Mouse (Mus musculus): ENCODE results near the gene Wrap53. TPM values are rescaled to one million over a fixed set of nuclear protein-coding genes. Genes with fewer than 3 reads are reported as not detected.
"Not testable (repeated sequence)": the region's sequence is repeated elsewhere in the genome, so short reads cannot be mapped to it uniquely, and the experiment has no call there.

The Wrap53 gene
- 26.6 and 27.9 TPM in 2 replicates for polyA plus RNA-seq (2015; fragmentation: Nextera tagmentation; extraction: Ambion mirVana)

DNA sequence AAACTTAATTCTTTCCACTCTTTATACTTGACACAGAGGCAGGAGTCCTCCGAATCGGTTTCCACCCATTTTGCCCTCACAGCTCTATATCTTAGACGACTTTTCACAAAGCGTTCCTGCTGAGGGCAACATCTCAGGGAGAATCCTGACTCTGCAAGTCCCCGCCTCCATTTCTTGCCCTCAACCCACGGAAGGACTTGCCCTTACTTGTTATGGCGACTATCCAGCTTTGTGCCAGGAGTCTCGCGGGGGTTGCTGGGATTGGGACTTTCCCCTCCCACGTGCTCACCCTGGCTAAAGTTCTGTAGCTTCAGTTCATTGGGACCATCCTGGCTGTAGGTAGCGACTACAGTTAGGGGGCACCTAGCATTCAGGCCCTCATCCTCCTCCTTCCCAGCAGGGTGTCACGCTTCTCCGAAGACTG, at the start of gene Wrap53, which contains the start of gene Trp53:
TSS of gene Wrap53 (minus strand) at position 165 of the 424 bp plus-strand sequence.
TSS of gene Trp53 (plus strand) at position 269 of the 424 bp plus-strand sequence.
- no peaks in the 10 kb centered on the region for H3K27me3 ChIP-seq
- WGBS, result under 1% methylated on average over 13 of the region's 13 CpGs
- no peaks in the 10 kb centered on the region for H3K9me3 ChIP-seq (replicated peaks)
- peak; percentile 71 for ATAC-seq (replicated peaks; ENCODE audit: low FRiP score)
- H3K4me1 ChIP-seq, result peaks cover 43% of the 10 kb centered on the region
- H3K4me2 ChIP-seq, result peak within 1 kb of the TSS; percentile 86
- H3K27ac ChIP-seq, result peak within 1 kb of the TSS; percentile 97
- peak within 1 kb of the TSS; percentile 81 for H3K9ac ChIP-seq
- H3K36me3 ChIP-seq, result peaks cover 30% of the 10 kb centered on the region
- H3K4me3 ChIP-seq (replicated peaks), result peak within 1 kb of the TSS; percentile 66

DNA sequence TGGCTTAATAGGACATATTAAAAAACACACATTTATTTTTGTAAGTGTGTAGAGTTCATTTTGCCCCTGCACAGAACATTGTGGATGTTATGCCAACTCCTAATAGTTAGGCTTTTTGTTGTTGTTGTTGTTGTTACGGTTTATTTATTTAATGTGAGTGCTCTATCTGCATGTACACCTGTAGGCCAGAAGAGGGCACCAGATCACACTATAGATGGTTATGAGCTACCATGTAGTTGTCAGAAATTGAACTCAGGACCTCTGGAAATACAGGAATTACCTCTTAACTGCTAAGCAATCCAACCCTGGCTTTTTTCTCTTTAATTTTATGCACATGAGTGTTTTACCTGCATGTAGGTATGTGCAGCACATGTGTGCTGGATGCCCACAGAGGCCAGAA, 49.7 kb upstream of the Wrap53 start:
- H3K4me1 ChIP-seq, result peaks cover 17% of the 10 kb centered on the region
- H3K27ac ChIP-seq, result no peak overlapping the region
- no peaks in the 10 kb centered on the region for H3K9me3 ChIP-seq (replicated peaks)
- ATAC-seq (replicated peaks; ENCODE audit: low FRiP score), result no peak
- no peaks in the 10 kb centered on the region for H3K27me3 ChIP-seq
- H3K36me3 ChIP-seq, result no peaks in the 10 kb centered on the region
- no peak overlapping the region for H3K4me3 ChIP-seq (replicated peaks)
- H3K9ac ChIP-seq, result no peak overlapping the region
- WGBS, result 70% methylated on average over 1 of the region's 1 CpGs
- no peak overlapping the region for H3K4me2 ChIP-seq

DNA sequence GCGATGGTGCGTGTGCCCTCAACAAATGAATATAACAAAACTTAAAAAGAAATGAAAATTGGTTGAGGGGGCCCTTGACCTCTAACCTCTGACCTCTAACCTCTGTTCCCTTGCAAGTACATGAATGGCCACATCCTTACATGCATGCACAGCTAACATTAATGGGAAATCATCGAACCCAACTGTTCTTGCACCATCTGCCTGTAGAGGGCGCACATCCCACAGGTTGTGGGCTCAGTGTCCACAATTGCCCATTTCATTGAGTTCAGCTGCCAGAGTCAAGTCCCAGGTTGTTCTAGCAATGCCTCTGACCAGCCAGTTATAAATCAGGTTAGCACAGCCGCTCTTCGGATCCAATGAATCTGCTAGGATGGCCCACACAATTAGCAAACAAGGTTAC, 48.2 kb upstream of the Wrap53 start:
- no peaks in the 10 kb centered on the region for H3K36me3 ChIP-seq
- no peak overlapping the region for H3K27ac ChIP-seq
- no peaks in the 10 kb centered on the region for H3K9me3 ChIP-seq (replicated peaks)
- no peak overlapping the region for H3K4me2 ChIP-seq
- no peak overlapping the region for H3K9ac ChIP-seq
- H3K4me3 ChIP-seq (replicated peaks), result no peak overlapping the region
- no peaks in the 10 kb centered on the region for H3K27me3 ChIP-seq
- ATAC-seq (replicated peaks; ENCODE audit: low FRiP score), result no peak
- H3K4me1 ChIP-seq, result peaks cover 5% of the 10 kb centered on the region; the same call in 1 of the 2 replicates
- WGBS, result 35% methylated on average over 6 of the region's 6 CpGs

DNA sequence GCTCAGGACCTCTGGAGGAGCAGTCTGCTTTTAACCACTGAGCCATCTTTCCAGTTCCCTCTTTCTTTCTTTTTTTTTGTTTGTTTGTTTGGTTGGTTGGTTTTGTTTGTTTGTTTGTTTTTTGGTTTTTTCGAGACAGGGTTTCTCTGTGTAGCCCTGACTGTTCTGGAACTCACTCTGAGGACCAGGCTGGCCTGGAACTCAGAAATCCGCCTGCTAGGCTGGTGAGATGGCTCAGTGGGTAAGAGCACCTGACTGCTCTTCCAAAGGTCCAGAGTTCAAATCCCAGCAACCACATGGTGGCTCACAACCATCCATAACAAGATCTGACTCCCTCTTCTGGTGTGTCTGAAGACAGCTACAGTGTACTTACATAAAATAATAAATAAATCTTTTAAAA, 44.3 kb upstream of the Wrap53 start:
- not testable (repeated sequence) for H3K36me3 ChIP-seq; H3K27ac ChIP-seq; H3K4me2 ChIP-seq; H3K9me3 ChIP-seq (replicated peaks); H3K4me3 ChIP-seq (replicated peaks); ATAC-seq (replicated peaks; ENCODE audit: low FRiP score); H3K9ac ChIP-seq; H3K27me3 ChIP-seq
- 86% methylated on average over 2 of the region's 2 CpGs for WGBS
- peaks cover 11% of the 10 kb centered on the region for H3K4me1 ChIP-seq

DNA sequence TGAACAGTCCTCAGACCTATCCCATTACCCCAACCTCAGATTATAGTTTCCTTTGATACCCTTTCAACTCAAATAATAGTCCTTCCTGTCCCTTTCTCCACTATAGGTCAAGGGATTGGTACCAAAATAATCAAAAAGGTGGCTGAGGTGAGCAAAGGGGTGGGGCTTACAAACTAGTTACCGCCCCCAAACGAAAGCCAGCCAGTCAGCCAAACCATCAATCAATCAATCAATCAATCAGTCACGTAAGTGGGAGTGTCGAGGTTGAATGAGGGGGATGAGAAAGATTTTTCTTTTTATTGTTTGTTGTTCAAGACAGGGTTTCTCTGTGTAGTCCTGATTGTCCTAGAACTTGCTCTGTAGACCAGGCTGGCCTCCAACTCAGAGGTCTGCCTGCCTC, 43.0 kb upstream of the Wrap53 start:
- 67% methylated on average over 4 of the region's 4 CpGs for WGBS
- ATAC-seq (replicated peaks; ENCODE audit: low FRiP score), result no peak

DNA sequence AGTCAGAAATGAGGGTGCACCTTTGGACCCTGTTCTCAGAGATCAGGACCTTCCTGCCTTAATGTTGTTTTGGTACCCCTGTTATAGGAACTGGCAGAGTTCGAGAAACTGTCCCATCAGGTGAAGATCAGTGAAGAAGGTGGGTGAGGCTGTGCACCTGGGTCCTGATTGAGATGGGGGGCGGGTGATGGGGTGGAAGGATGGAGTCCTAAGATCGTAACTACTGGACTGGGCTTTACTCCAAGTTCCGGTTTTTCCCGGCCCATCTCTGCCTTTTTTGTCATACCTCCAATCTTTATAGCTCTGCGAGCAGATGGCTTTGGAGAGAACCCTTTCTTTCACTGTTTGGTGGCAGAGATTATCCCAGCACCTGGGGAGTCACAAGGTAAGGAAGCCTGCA, 42.4 kb upstream of the Wrap53 start:
- H3K4me1 ChIP-seq, result peaks cover 9% of the 10 kb centered on the region
- H3K4me2 ChIP-seq, result peak overlapping the region; percentile 83
- H3K9ac ChIP-seq, result peak overlapping the region; percentile 72
- no peaks in the 10 kb centered on the region for H3K9me3 ChIP-seq (replicated peaks)
- H3K36me3 ChIP-seq, result no peaks in the 10 kb centered on the region
- H3K4me3 ChIP-seq (replicated peaks), result peak overlapping the region; percentile 65
- H3K27ac ChIP-seq, result peak overlapping the region; percentile 84
- no peaks in the 10 kb centered on the region for H3K27me3 ChIP-seq
- ATAC-seq (replicated peaks; ENCODE audit: low FRiP score), result no peak; the same call in 1 of the 2 replicates
- WGBS, result 24% methylated on average over 6 of the region's 6 CpGs

More for the DNA sequence above, 43.0 kb upstream of the Wrap53 start:
- no peak overlapping the region; the same call in 1 of the 2 replicates for H3K9ac ChIP-seq
- no peak overlapping the region for H3K27ac ChIP-seq
- H3K36me3 ChIP-seq, result no peaks in the 10 kb centered on the region
- H3K27me3 ChIP-seq, result no peaks in the 10 kb centered on the region
- H3K9me3 ChIP-seq (replicated peaks), result no peaks in the 10 kb centered on the region
- H3K4me3 ChIP-seq (replicated peaks), result peak overlapping the region; percentile 65
- peaks cover 9% of the 10 kb centered on the region for H3K4me1 ChIP-seq
- peak overlapping the region; percentile 83 for H3K4me2 ChIP-seq

DNA sequence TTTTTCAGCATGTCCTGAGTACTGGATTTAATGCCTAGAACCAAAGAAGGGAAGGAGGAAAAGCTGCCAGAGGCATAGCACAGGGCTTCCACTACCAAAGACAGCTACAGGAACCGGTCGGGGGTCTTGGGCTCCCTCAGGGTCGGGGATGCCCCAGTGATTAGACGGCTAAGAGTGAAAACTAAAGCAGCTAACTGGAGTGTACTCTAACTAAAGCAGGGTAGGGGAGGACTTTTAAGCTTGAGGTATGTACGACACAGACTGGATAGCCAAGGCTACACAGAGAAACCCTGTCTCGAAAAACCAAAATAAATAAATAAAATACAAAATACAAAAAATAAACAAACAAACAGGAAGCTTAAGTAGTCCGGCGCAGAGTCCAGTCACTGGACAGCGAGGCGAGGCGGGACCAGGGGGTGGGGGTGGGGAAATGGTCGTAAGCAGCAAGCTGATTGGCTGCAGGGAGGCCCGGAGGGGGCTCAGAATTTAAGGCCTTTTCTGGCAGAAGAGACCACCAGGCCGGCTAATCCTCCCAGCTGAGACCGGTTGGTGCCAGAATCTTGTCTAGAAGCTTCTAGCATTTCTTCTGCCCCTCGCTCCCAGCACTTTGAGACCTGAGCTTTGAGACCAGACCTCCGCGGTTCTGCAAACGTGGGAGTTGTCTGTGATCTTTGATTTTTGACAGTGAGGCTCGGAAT, 41.7 kb upstream of the Wrap53 start, which contains the start of gene Sat2:
TSS of gene Sat2 (plus strand) at position 454 of the 698 bp plus-strand sequence.
- Histone ChIP-seq H3K4me2 (peak within 1 kb of the TSS; percentile 83), H3K36me3 (no peaks in the 10 kb centered on the region), H3K4me1 (peaks cover 9% of the 10 kb centered on the region), H3K9me3 (replicated peaks) (no peaks in the 10 kb centered on the region), H3K4me3 (replicated peaks) (peak within 1 kb of the TSS; percentile 65), H3K27me3 (peaks cover 4% of the 10 kb centered on the region; the same call in 1 of the 2 replicates), H3K27ac (peak within 1 kb of the TSS; percentile 84), H3K9ac (peak within 1 kb of the TSS; percentile 72)
- ATAC-seq (replicated peaks; ENCODE audit: low FRiP score), result peak; percentile 88
- WGBS, result under 1% methylated on average over 20 of the region's 20 CpGs

DNA sequence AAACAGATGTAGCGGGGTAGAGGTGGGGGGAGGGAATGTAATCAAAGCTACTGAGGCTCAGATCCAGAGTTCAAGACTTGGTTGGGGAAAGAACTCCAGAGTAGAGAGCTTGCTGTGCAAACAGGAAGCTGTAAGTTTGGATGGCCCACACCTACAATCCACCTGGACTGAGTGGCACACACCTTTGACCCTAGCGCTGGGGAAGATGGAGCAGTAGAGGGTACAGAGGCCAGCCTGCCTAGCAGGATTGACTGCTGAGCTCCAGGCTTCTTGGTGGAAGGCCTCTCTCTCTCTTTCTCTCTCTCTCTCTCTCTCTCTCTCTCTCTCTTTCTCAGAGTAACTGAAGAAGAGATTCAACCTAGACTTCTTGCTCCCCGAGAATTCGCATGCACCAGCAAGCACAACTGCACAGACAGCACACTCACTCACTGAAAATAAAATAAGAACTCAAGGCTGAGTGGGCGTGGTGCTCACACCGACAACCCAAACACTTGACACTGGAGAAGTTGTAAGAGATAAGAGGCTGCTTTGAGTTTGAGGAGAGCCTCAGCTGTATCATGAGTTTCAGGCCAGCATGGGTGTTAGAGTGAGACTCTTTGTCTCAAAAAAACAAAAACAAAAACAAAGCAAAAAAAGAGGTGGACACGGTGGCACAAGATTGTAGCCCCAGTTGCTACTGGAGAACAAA, 40.5 kb upstream of the Wrap53 start:
- H3K4me2 ChIP-seq, result no peak overlapping the region
- peaks cover 9% of the 10 kb centered on the region for H3K4me1 ChIP-seq
- H3K9ac ChIP-seq, result no peak overlapping the region
- 82% methylated on average over 7 of the region's 7 CpGs for WGBS
- H3K27me3 ChIP-seq, result peaks cover 8% of the 10 kb centered on the region; the same call in 1 of the 2 replicates
- no peak for ATAC-seq (replicated peaks; ENCODE audit: low FRiP score)
- H3K4me3 ChIP-seq (replicated peaks), result no peak overlapping the region
- no peak overlapping the region for H3K27ac ChIP-seq
- no peaks in the 10 kb centered on the region for H3K9me3 ChIP-seq (replicated peaks)
- H3K36me3 ChIP-seq, result no peaks in the 10 kb centered on the region

DNA sequence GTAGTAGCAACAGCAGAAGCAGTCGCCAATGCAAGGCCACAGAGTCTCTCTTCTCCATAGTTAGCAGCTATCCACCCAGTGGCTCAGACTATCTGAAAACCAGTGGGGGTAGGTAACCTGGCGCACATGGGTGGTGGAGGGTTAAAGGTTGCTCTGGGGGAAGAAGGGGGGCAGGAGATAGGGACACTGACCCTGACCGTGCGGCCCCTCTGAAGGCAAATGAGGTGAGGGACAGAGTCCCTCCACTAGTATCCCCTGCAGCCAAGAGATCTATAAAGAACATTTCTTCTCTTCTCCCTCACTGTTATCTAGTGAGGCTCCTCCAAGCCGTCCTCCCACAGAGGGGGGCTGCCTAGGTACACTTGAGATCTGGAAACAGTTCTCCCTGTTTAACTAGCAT, 37.8 kb upstream of the Wrap53 start, which contains the start of gene Shbg:
TSS of gene Shbg (minus strand) at position 101 of the 400 bp plus-strand sequence.
- H3K4me3 ChIP-seq (replicated peaks), result no peak within 1 kb of the TSS
- peaks cover 14% of the 10 kb centered on the region for H3K4me1 ChIP-seq
- H3K4me2 ChIP-seq, result no peak within 1 kb of the TSS
- H3K9me3 ChIP-seq (replicated peaks), result no peaks in the 10 kb centered on the region
- H3K36me3 ChIP-seq, result no peaks in the 10 kb centered on the region
- WGBS, result 60% methylated on average over 5 of the region's 5 CpGs
- H3K27me3 ChIP-seq, result peaks cover 8% of the 10 kb centered on the region; the same call in 1 of the 2 replicates
- H3K9ac ChIP-seq, result no peak within 1 kb of the TSS
- H3K27ac ChIP-seq, result no peak within 1 kb of the TSS
- ATAC-seq (replicated peaks; ENCODE audit: low FRiP score), result no peak

DNA sequence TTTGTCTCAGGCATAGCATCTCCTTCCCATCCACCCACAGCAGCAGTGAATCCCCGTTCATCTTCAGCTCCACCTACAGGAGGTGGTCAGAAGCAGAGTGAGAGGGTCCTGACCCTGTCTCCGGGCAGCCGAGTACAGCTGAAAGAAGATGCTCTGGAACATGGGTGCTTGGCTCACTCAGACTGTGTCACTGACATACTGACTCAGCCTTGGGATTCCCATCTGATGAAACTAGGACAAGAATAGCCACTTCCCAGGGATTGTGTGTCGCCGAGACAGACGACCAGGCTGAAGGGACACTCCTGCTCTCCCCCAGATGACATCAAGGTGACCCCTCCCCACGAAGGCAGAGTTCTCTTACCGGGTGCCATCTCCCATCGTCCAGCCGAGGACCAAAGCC, 36.7 kb upstream of the Wrap53 start:
- no peak for ATAC-seq (replicated peaks; ENCODE audit: low FRiP score)
- no peaks in the 10 kb centered on the region for H3K9me3 ChIP-seq (replicated peaks)
- H3K36me3 ChIP-seq, result no peaks in the 10 kb centered on the region
- no peak overlapping the region for H3K27ac ChIP-seq
- no peak overlapping the region for H3K9ac ChIP-seq
- H3K4me1 ChIP-seq, result peaks cover 8% of the 10 kb centered on the region
- 39% methylated on average over 10 of the region's 10 CpGs for WGBS
- H3K27me3 ChIP-seq, result peaks cover 8% of the 10 kb centered on the region; the same call in 1 of the 2 replicates
- H3K4me2 ChIP-seq, result no peak overlapping the region
- no peak overlapping the region for H3K4me3 ChIP-seq (replicated peaks)

DNA sequence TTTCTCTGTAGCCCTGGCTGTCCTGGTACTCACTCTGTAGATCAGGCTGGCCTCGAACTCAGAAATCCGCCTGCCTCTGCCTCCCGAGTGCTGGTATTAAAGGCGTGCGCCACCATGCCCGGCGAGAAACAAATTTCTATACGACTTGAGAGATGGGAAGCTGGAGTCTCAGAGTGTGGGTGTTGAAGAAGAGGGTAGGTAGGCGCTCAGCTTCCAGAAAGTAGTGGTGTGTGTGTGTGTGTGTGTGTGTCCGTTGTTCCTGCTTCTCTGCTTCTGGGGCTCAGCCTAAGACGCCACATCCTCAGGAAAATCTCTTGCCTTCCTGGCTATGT, 34.2 kb upstream of the Wrap53 start:
- not testable (repeated sequence) for H3K9ac ChIP-seq; ATAC-seq (replicated peaks; ENCODE audit: low FRiP score); H3K27me3 ChIP-seq; H3K9me3 ChIP-seq (replicated peaks); H3K4me1 ChIP-seq; H3K36me3 ChIP-seq; H3K27ac ChIP-seq
- WGBS, result 54% methylated on average over 11 of the region's 11 CpGs
- peak overlapping the region; percentile 52 for H3K4me2 ChIP-seq
- H3K4me3 ChIP-seq (replicated peaks), result 0 out of 2 replicates have a peak overlapping the region, but pooled peaks have one; percentile 6

Data from kidney, embryonic 15.5 days (tissue).